Mouse (Mus musculus): ENCODE measurements around the gene Mrpl33.
"Not testable (repeated sequence)": the region's sequence is repeated elsewhere in the genome, so short reads cannot be mapped to it uniquely, and the experiment has no call there.

Gene Mrpl33

GRCm38 (mm10) chr5:31597430-31597944 lies 752 bp downstream of the Mrpl33 start:
- no peak for DNase-seq (ENCODE audit: low spot score)

- DNase-seq (ENCODE audit: low spot score) = no peak
Observed at GRCm38 (mm10) chr5:31598121-31598520, 1.4 kb downstream of the Mrpl33 start.

GRCm38 (mm10) chr5:31598579-31598978 lies 1.8 kb downstream of the Mrpl33 start:
- peak; percentile 43 for DNase-seq (ENCODE audit: low spot score)

- no peak for DNase-seq (ENCODE audit: low spot score)
Observed at GRCm38 (mm10) chr5:31599161-31599560, 2.4 kb downstream of the Mrpl33 start.

- DNase-seq (ENCODE audit: low spot score) = no peak
Observed at GRCm38 (mm10) chr5:31601162-31601722, 4.5 kb downstream of the Mrpl33 start.

GRCm38 (mm10) chr5:31602377-31602776 lies 5.6 kb downstream of the Mrpl33 start:
- DNase-seq (ENCODE audit: low spot score) = no peak

- no peak for DNase-seq (ENCODE audit: low spot score)
Observed at GRCm38 (mm10) chr5:31603766-31604165, 7.0 kb downstream of the Mrpl33 start.

GRCm38 (mm10) chr5:31606151-31606550 lies 9.4 kb downstream of the Mrpl33 start:
- no peak for DNase-seq (ENCODE audit: low spot score)

GRCm38 (mm10) chr5:31610376-31611086 lies 13.8 kb downstream of the Mrpl33 start:
- DNase-seq (ENCODE audit: low spot score) = no peak

- no peak for DNase-seq (ENCODE audit: low spot score)
Observed at GRCm38 (mm10) chr5:31611186-31611585, 14.5 kb downstream of the Mrpl33 start.

- peak; percentile 87 for DNase-seq (ENCODE audit: low spot score)
Observed at GRCm38 (mm10) chr5:31613852-31614286, 17.1 kb downstream of the Mrpl33 start.

- DNase-seq (ENCODE audit: low spot score) = no peak
Observed at GRCm38 (mm10) chr5:31614339-31615025, 17.7 kb downstream of the Mrpl33 start.

GRCm38 (mm10) chr5:31620326-31620725 lies 23.6 kb downstream of the Mrpl33 start:
- DNase-seq (ENCODE audit: low spot score) = no peak

- no peak for DNase-seq (ENCODE audit: low spot score)
Observed at GRCm38 (mm10) chr5:31627117-31627516, 30.4 kb downstream of the Mrpl33 start.

- no peak for DNase-seq (ENCODE audit: low spot score)
Observed at GRCm38 (mm10) chr5:31627562-31628526, 31.1 kb downstream of the Mrpl33 start.

- DNase-seq (ENCODE audit: low spot score) = no peak
Observed at GRCm38 (mm10) chr5:31628555-31628954, 31.8 kb downstream of the Mrpl33 start.

- DNase-seq (ENCODE audit: low spot score) = no peak
Observed at GRCm38 (mm10) chr5:31630064-31630463, 33.3 kb downstream of the Mrpl33 start.

- DNase-seq (ENCODE audit: low spot score) = not testable (repeated sequence)
Observed at GRCm38 (mm10) chr5:31631169-31631568, 34.4 kb downstream of the Mrpl33 start.

GRCm38 (mm10) chr5:31634161-31634560 lies 37.4 kb downstream of the Mrpl33 start:
- DNase-seq (ENCODE audit: low spot score) = no peak

GRCm38 (mm10) chr5:31634679-31635078 lies 37.9 kb downstream of the Mrpl33 start:
- DNase-seq (ENCODE audit: low spot score) = no peak

- peak; percentile 7 for DNase-seq (ENCODE audit: low spot score)
Observed at GRCm38 (mm10) chr5:31636636-31637253, 40.0 kb downstream of the Mrpl33 start.
